Mouse (Mus musculus) heart, embryonic 12.5 days (tissue): ENCODE results near the gene Gm17361. TPM values are rescaled to one million over a fixed set of nuclear protein-coding genes. Genes with fewer than 3 reads are reported as not detected.
"Not testable (repeated sequence)": the region's sequence is repeated elsewhere in the genome, so short reads cannot be mapped to it uniquely, and the experiment has no call there.

Experiments
- ATAC-seq: fragments of 200-750 bp; cut with Nextera tagmentation; 2 replicates; pipeline ENCODE4 v1.8.0; 2017; ENCODE audit warnings: moderate TSS enrichment, moderate library complexity; ENCODE audit not compliant: insufficient number of reproducible peaks, low FRiP score
- H3K27ac ChIP-seq: fragments of 300-500 bp; sonication (generic); 2 replicates; pipeline ENCODE4 v1.5.1; 2016; ENCODE audit warnings: mild to moderate bottlenecking, moderate library complexity; ENCODE audit not compliant: poor library complexity, severe bottlenecking
- H3K27me3 ChIP-seq: fragments of 300-500 bp; sonication (generic); replicated peaks from 2 replicates; pipeline ENCODE4 v1.6.1; 2016; ENCODE audit warnings: mild to moderate bottlenecking, moderate library complexity
- H3K36me3 ChIP-seq: fragments of 300-500 bp; sonication (generic); 2 replicates; pipeline ENCODE4 v1.6.1; 2016; ENCODE audit warnings: mild to moderate bottlenecking, moderate library complexity
- H3K4me1 ChIP-seq: fragments of 300-500 bp; sonication (generic); replicated peaks from 2 replicates; pipeline ENCODE4 v1.6.1; 2016; ENCODE audit warnings: mild to moderate bottlenecking
- H3K4me2 ChIP-seq: fragments of 300-500 bp; sonication (generic); 2 replicates; pipeline ENCODE4 v1.6.1; 2016; ENCODE audit warnings: mild to moderate bottlenecking, moderate library complexity
- H3K4me3 ChIP-seq: fragments of 300-500 bp; sonication (generic); 2 replicates; pipeline ENCODE4 v1.5.1; 2016; ENCODE audit warnings: mild to moderate bottlenecking
- H3K9ac ChIP-seq: fragments of 300-500 bp; sonication (generic); 2 replicates; pipeline ENCODE4 v1.6.1; 2016; ENCODE audit warnings: mild to moderate bottlenecking, moderate library complexity
- H3K9me3 ChIP-seq: fragments of 300-500 bp; sonication (generic); replicated peaks from 2 replicates; pipeline ENCODE4 v1.6.1; 2016; ENCODE audit warnings: mild to moderate bottlenecking, moderate library complexity
- WGBS: fragments of 180-500 bp; shearing (Covaris S2); methylation state at CpG from one replicate; pipeline ENCODE4 v1.1.7; 2016; 5-methylcytosine and 5-hydroxymethylcytosine counted together
- polyA plus RNA-seq: library from polyadenylated mRNA; unstranded; fragments of >200 nt; fragmentation: Nextera tagmentation; extraction: Ambion mirVana; gene quantifications from 2 replicates; pipeline ENCODE4 v1.2.1, GENCODE M21; 2016

The Gm17361 gene
- not detected in 2 replicates for polyA plus RNA-seq

- H3K36me3 ChIP-seq, H3K27me3 ChIP-seq, H3K4me1 ChIP-seq, ATAC-seq, H3K9me3 ChIP-seq, H3K9ac ChIP-seq, H3K4me3 ChIP-seq, H3K4me2 ChIP-seq, H3K27ac ChIP-seq: not testable (repeated sequence)
- no CpG with 5 or more reads among the region's 4 CpGs for WGBS
Measured at GRCm38 (mm10) chrX:125003863-125004262, at the start of gene Gm17361. Gene Gm17361, plus strand, starts transcription at chrX:125004163.
